Mouse (Mus musculus) kidney, adult 2 months (tissue): ENCODE results near the gene Met.

Source experiments
- CTCF ChIP-seq: fragments of 200-500 bp; conservative IDR thresholded peaks from 2 replicates; pipeline ENCODE4 v1.5.1; 2011; ENCODE audit warnings: low read depth, mild to moderate bottlenecking, control low read depth, low read length, moderate library complexity, mixed read lengths; ENCODE audit not compliant: insufficient read depth, insufficient read length
- POLR2A ChIP-seq: fragments of 200-500 bp; IDR thresholded peaks from one replicate; pipeline ENCODE4 v1.6.1; 2011; ENCODE audit warnings: low read depth, low read length, control low read depth

GRCm38 (mm10) chr6:17463434-17464280 lies at the start of gene Met:
- no peak for TF ChIP-seq POLR2A
- peak; percentile 53 for TF ChIP-seq CTCF
